Mouse (Mus musculus) midbrain, postnatal 0 days (tissue): ENCODE data around the gene Sdk2. TPM values are rescaled to one million over a fixed set of nuclear protein-coding genes. Genes with fewer than 3 reads are reported as not detected.

Source experiments
- ATAC-seq: fragments of 200-750 bp; cut with Nextera tagmentation; 2 replicates; pipeline ENCODE4 v1.8.0; 2017; ENCODE audit warnings: moderate number of reproducible peaks, mild to moderate bottlenecking, moderate TSS enrichment, moderate library complexity; ENCODE audit not compliant: low FRiP score
- DNase-seq: peaks from one replicate; pipeline ENCODE4 v3.0.0-alpha.2; 2015; ENCODE audit warnings: low spot score
- H3K27ac ChIP-seq: fragments of 300-500 bp; sonication (generic); 2 replicates; pipeline ENCODE4 v1.5.1; 2014; ENCODE audit warnings: low read depth, mild to moderate bottlenecking, low read length, mixed read lengths
- H3K27me3 ChIP-seq: fragments of 300-500 bp; sonication (generic); 2 replicates; pipeline ENCODE4 v1.6.1; 2014; ENCODE audit warnings: low read length, control low read depth, mixed read lengths; ENCODE audit not compliant: insufficient read depth
- H3K36me3 ChIP-seq: fragments of 300-500 bp; sonication (generic); 2 replicates; pipeline ENCODE4 v1.6.1; 2014; ENCODE audit warnings: low read length, control low read depth, mixed read lengths; ENCODE audit not compliant: insufficient read depth
- H3K4me1 ChIP-seq: fragments of 300-500 bp; sonication (generic); 2 replicates; pipeline ENCODE4 v1.6.1; 2014; ENCODE audit warnings: mild to moderate bottlenecking, control low read depth, antibody characterized with exemption, low read length, mixed read lengths; ENCODE audit not compliant: insufficient read depth
- H3K4me2 ChIP-seq: fragments of 300-500 bp; sonication (generic); 2 replicates; pipeline ENCODE4 v1.6.1; 2014; ENCODE audit warnings: low read depth, mild to moderate bottlenecking, low read length, mixed read lengths; ENCODE audit not compliant: poor library complexity, severe bottlenecking
- H3K4me3 ChIP-seq: fragments of 300-500 bp; sonication (generic); 2 replicates; pipeline ENCODE4 v1.5.1; 2014; ENCODE audit warnings: low read depth, mild to moderate bottlenecking, low read length, moderate library complexity
- H3K9ac ChIP-seq: fragments of 300-500 bp; sonication (generic); replicated peaks from 2 replicates; pipeline ENCODE4 v1.6.1; 2014; ENCODE audit warnings: mild to moderate bottlenecking, low read length, moderate library complexity, mixed read lengths; ENCODE audit not compliant: poor library complexity, severe bottlenecking
- H3K9me3 ChIP-seq: fragments of 300-500 bp; sonication (generic); 2 replicates; pipeline ENCODE4 v1.6.1; 2016; ENCODE audit warnings: low read length, control low read depth
- CTCF ChIP-seq: IDR thresholded peaks from 2 replicates; pipeline ENCODE4 v1.5.1; 2016; ENCODE audit warnings: antibody characterized with exemption, mild to moderate bottlenecking
- WGBS: fragments of 180-500 bp; shearing (Covaris S2); extraction: QIAGEN DNeasy Blood & Tissue Kit; methylation state at CpG from one replicate; pipeline ENCODE4 v1.1.7; 2014; 5-methylcytosine and 5-hydroxymethylcytosine counted together
- polyA plus RNA-seq: library from polyadenylated mRNA; unstranded; fragments of >200 nt; fragmentation: Nextera tagmentation; extraction: Ambion mirVana; gene quantifications from 2 replicates; pipeline ENCODE4 v1.2.1, GENCODE M21; 2015
- total RNA-seq: library from RNA; depleted of rRNA; stranded (reverse); fragments of >200 nt; gene quantifications from 2 replicates; pipeline ENCODE4 v1.2.3, GENCODE M21; 2014

The Sdk2 gene
- total and polyA plus RNA-seq, 2 experiments from 2014 or later: 2.5 to 26.1 TPM

GRCm38 (mm10) chr11:113819001-113819400 is 247.8 kb downstream of the Sdk2 start:
- 20% methylated on average over 1 of the region's 1 CpGs for WGBS
- Histone ChIP-seq H3K4me2 (no peak overlapping the region), H3K36me3 (peaks cover 3% of the 10 kb centered on the region; the same call in 1 of the 2 replicates), H3K27ac (no peak overlapping the region), H3K27me3 (no peaks in the 10 kb centered on the region), H3K4me1 (no peaks in the 10 kb centered on the region), H3K4me3 (no peak overlapping the region), H3K9ac (no peak overlapping the region), H3K9me3 (no peaks in the 10 kb centered on the region)
- no peak for TF ChIP-seq CTCF
- ATAC-seq (no peak), DNase-seq (no peak)

GRCm38 (mm10) chr11:113816971-113817548 is 249.8 kb downstream of the Sdk2 start:
- Histone ChIP-seq H3K9ac (no peak overlapping the region), H3K27ac (no peak overlapping the region), H3K9me3 (no peaks in the 10 kb centered on the region), H3K4me3 (no peak overlapping the region), H3K27me3 (no peaks in the 10 kb centered on the region), H3K4me2 (no peak overlapping the region), H3K4me1 (no peaks in the 10 kb centered on the region), H3K36me3 (peaks cover 3% of the 10 kb centered on the region; the same call in 1 of the 2 replicates)
- no peak for ATAC-seq
- no peak for TF ChIP-seq CTCF
- DNase-seq: no peak
- WGBS: 75% methylated on average over 12 of the region's 12 CpGs

DNA sequence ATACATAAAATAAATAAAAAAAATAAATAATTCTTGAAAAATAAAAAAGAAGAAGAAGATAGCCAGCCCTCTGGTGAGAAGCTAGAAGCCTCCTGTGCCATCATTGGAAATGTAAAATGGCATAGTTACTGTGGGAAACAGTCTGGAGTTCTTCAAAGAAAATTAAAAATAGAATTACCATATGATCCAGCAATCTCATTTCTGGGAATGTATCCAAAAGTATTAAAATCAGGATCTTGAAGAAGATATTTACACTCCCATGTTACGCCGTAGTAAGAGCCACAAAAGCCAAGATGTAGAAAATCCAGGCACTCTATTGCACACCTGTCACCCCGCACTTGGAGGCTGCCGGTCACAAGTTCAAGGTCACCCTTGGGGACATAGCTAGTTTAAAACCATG is 250.4 kb downstream of the Sdk2 start:
- DNase-seq (no peak), ATAC-seq (no peak)
- H3K4me1 ChIP-seq: no peaks in the 10 kb centered on the region
- H3K27me3 ChIP-seq: no peaks in the 10 kb centered on the region
- no peak overlapping the region for H3K4me2 ChIP-seq
- H3K9ac ChIP-seq: no peak overlapping the region
- peaks cover 3% of the 10 kb centered on the region; the same call in 1 of the 2 replicates for H3K36me3 ChIP-seq
- no peaks in the 10 kb centered on the region for H3K9me3 ChIP-seq
- H3K27ac ChIP-seq: no peak overlapping the region
- no peak overlapping the region for H3K4me3 ChIP-seq
- TF ChIP-seq CTCF: no peak
- 84% methylated on average over 4 of the region's 4 CpGs for WGBS

GRCm38 (mm10) chr11:113811546-113812339 is 255.1 kb downstream of the Sdk2 start:
- H3K4me3 ChIP-seq: no peak overlapping the region
- H3K27me3 ChIP-seq: no peaks in the 10 kb centered on the region
- ATAC-seq (no peak), DNase-seq (no peak)
- no peaks in the 10 kb centered on the region for H3K9me3 ChIP-seq
- H3K9ac ChIP-seq: no peak overlapping the region
- H3K36me3 ChIP-seq: no peaks in the 10 kb centered on the region
- 64% methylated on average over 20 of the region's 20 CpGs for WGBS
- peak; percentile 54 for TF ChIP-seq CTCF
- H3K4me1 ChIP-seq: 0 out of 2 replicates have a peak, but pooled peaks cover 5% of the 10 kb centered on the region
- no peak overlapping the region for H3K4me2 ChIP-seq
- H3K27ac ChIP-seq: no peak overlapping the region

DNA sequence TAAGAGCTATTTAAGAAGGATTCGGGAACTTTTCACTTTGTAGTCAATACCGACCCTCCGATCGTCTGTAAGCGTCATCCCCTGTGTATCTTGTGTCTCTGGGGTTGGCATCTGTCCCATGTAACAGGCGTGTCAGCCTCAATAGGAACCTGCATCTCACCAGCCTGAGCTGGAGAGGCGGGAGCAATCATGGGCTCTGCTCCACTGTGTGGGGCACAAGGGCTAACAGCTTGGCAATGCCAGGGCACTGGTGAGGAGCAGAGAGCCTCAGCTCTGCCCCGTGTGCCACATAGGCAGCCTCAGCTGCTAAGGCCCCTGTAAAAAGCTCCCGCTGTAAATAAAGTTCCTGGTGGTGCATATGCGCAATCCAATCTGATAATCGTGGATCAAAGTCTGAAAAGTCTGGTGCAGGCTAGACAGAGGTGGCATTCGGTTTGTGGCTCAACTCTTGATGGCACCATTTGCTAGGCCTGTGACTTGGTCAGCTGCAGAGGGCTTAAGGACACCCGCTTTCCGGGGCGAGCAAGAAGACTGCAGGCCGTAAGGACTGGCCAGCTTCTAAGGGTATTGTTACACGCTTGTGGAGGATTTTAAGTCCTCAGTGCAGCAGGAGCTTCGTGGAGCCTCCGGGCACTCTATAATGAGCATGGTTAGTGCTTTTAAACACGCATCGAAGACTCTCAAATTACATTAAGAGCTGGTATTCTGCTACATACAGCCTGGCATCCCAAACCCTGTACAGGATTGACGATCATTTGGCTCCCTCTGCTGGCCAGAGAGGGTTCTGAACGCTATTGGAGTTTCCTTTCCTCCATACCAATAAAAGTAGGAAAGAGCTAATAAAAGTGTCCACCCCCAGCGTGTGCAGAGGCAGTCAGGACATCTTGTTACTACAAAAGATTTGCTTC is 256.0 kb downstream of the Sdk2 start:
- Histone ChIP-seq H3K4me3 (no peak overlapping the region), H3K9me3 (no peaks in the 10 kb centered on the region), H3K27ac (no peak overlapping the region), H3K27me3 (no peaks in the 10 kb centered on the region), H3K4me1 (0 out of 2 replicates have a peak, but pooled peaks cover 5% of the 10 kb centered on the region), H3K9ac (no peak overlapping the region), H3K36me3 (no peaks in the 10 kb centered on the region), H3K4me2 (no peak overlapping the region)
- DNase-seq (peak; percentile 94), ATAC-seq (peak; percentile 78)
- WGBS: 40% methylated on average over 24 of the region's 24 CpGs
- TF ChIP-seq CTCF: peak; percentile 96
